ENCODE assay signal across 9 mouse cellular contexts in the genomic region with DNA sequence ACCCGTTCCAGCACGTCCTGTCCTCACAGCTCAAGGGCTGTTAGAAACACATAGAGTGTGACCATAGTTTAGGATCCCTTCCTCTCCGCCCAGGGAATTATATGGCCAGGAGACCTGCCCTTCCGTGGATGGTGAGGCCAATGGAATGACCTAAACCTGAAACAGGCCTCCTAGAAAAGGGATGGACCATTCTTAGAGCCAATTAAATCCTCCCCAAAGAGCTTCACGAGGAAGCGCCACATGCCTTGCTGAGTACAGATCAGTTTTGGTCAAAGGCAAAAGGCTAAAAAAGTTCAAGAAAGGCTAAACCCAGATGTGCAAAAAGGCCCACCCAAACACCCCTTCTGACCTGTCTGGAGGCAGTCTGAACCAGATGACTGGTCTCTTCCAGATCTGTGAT. TPM values are rescaled to one million over a fixed set of nuclear protein-coding genes. Genes with fewer than 3 reads are reported as not detected.
DNase-seq lines count a peak whose midpoint lies in the region; ATAC-seq lines count a peak whose summit lies in the region.
"Had no signal": no experiment of that assay in that cellular context is flagged by ENCODE, and none has a peak within 500 bp of the region (broad histone marks: within the 10 kb centered on the region; RNA-seq: fewer than 3 reads in every experiment).

No protein-coding gene starts in this region.

- ATAC-seq in kidney, embryonic 14.5 days (ENCODE audit: low FRiP score, low TSS enrichment), result no peak
- no peak for ATAC-seq in forebrain, embryonic 11.5 days (replicated peaks; ENCODE audit: low FRiP score)
- ATAC-seq in limb, embryonic 11.5 days (ENCODE audit: insufficient number of reproducible peaks, low FRiP score, low TSS enrichment, low read depth), result no peak
- no peak for ATAC-seq in neural tube, embryonic 13.5 days (ENCODE audit: low read depth)
- ATAC-seq in activated CD4-positive, CD25-positive, alpha-beta regulatory T cell, adult 4 months, result no peak

- no peak overlapping the region for H3K9ac ChIP-seq in kidney, embryonic 14.5 days (ENCODE audit: low read depth, low read length)
- H3K9ac ChIP-seq in forebrain, embryonic 11.5 days (ENCODE audit: low read length), result no peak overlapping the region
- no peak overlapping the region for H3K9ac ChIP-seq in limb, embryonic 11.5 days (ENCODE audit: low read length)
- no peak overlapping the region for H3K9ac ChIP-seq in neural tube, embryonic 13.5 days

- H3K4me1 ChIP-seq in kidney, embryonic 14.5 days (ENCODE audit: control insufficient read depth, insufficient read depth, low read length), result peaks cover 5% of the 10 kb centered on the region; the same call in 1 of the 2 replicates
- peaks cover 8% of the 10 kb centered on the region; the same call in 1 of the 2 replicates for H3K4me1 ChIP-seq in forebrain, embryonic 11.5 days (replicated peaks; ENCODE audit: control insufficient read depth, insufficient read depth, low read length)
- H3K4me1 ChIP-seq in limb, embryonic 11.5 days (ENCODE audit: control insufficient read depth, insufficient read depth, low read length), result no peaks in the 10 kb centered on the region
- peaks cover 26% of the 10 kb centered on the region for H3K4me1 ChIP-seq in neural tube, embryonic 13.5 days (replicated peaks)

- H3K4me3 ChIP-seq in kidney, embryonic 14.5 days (ENCODE audit: low read length), result peak overlapping the region; percentile 44
- peak overlapping the region; percentile 34 for H3K4me3 ChIP-seq in forebrain, embryonic 11.5 days (ENCODE audit: low read depth, low read length)
- H3K4me3 ChIP-seq in limb, embryonic 11.5 days (ENCODE audit: low read depth, low read length), result peak overlapping the region; percentile 41; the same call in 1 of the 2 replicates
- peak overlapping the region; percentile 47 for H3K4me3 ChIP-seq in neural tube, embryonic 13.5 days

- H3K36me3 ChIP-seq in kidney, embryonic 14.5 days (ENCODE audit: control insufficient read depth, insufficient read depth, low read length), result no peaks in the 10 kb centered on the region
- no peaks in the 10 kb centered on the region for H3K36me3 ChIP-seq in forebrain, embryonic 11.5 days (ENCODE audit: control insufficient read depth, insufficient read depth, low read length)
- no peaks in the 10 kb centered on the region for H3K36me3 ChIP-seq in limb, embryonic 11.5 days (ENCODE audit: control insufficient read depth, insufficient read depth, low read length)
- H3K36me3 ChIP-seq in neural tube, embryonic 13.5 days, result no peaks in the 10 kb centered on the region

- peak overlapping the region; percentile 85 for H3K4me2 ChIP-seq in kidney, embryonic 14.5 days (replicated peaks; ENCODE audit: low read depth, low read length)
- peak overlapping the region; percentile 85 for H3K4me2 ChIP-seq in forebrain, embryonic 11.5 days (ENCODE audit: low read depth, low read length, severe bottlenecking)
- peak overlapping the region; percentile 90 for H3K4me2 ChIP-seq in limb, embryonic 11.5 days (ENCODE audit: low read depth, severe bottlenecking)
- H3K4me2 ChIP-seq in neural tube, embryonic 13.5 days, result peak overlapping the region; percentile 90

- peaks cover 28% of the 10 kb centered on the region for H3K27me3 ChIP-seq in kidney, embryonic 14.5 days (ENCODE audit: control insufficient read depth, insufficient read depth, low read length)
- H3K27me3 ChIP-seq in forebrain, embryonic 11.5 days (ENCODE audit: control insufficient read depth, insufficient read depth, low read length), result peaks cover 36% of the 10 kb centered on the region
- peaks cover 35% of the 10 kb centered on the region for H3K27me3 ChIP-seq in limb, embryonic 11.5 days (ENCODE audit: control insufficient read depth, insufficient read depth, low read length)
- H3K27me3 ChIP-seq in neural tube, embryonic 13.5 days, result peaks cover 53% of the 10 kb centered on the region

- no peaks in the 10 kb centered on the region for H3K9me3 ChIP-seq in kidney, embryonic 14.5 days (ENCODE audit: control insufficient read depth, low read length)
- H3K9me3 ChIP-seq in forebrain, embryonic 11.5 days (ENCODE audit: control insufficient read depth, low read length), result no peaks in the 10 kb centered on the region
- no peaks in the 10 kb centered on the region for H3K9me3 ChIP-seq in limb, embryonic 11.5 days (ENCODE audit: control insufficient read depth, low read length)
- H3K9me3 ChIP-seq in neural tube, embryonic 13.5 days, result no peaks in the 10 kb centered on the region

- H3K27ac ChIP-seq in kidney, embryonic 14.5 days (ENCODE audit: low read depth, low read length), result no peak overlapping the region
- no peak overlapping the region for H3K27ac ChIP-seq in forebrain, embryonic 11.5 days (ENCODE audit: low read depth, low read length)
- no peak overlapping the region for H3K27ac ChIP-seq in limb, embryonic 11.5 days (replicated peaks; ENCODE audit: low read depth, low read length)
- no peak overlapping the region for H3K27ac ChIP-seq in neural tube, embryonic 13.5 days (replicated peaks)
- H3K27ac ChIP-seq: left cerebral cortex, adult 2 months had no signal

- no peak for DNase-seq in kidney, postnatal 36 days
- no peak for DNase-seq in forebrain, embryonic 11.5 days (ENCODE audit: low spot score)
- no peak for DNase-seq in limb, embryonic 11.5 days (ENCODE audit: low spot score)
- DNase-seq in spleen, postnatal 10 days (ENCODE audit: low spot score in 2 of 2), result no peak
- no peak for DNase-seq in ovary, postnatal 14 days (ENCODE audit: low spot score)

- whole genome bisulfite sequencing in kidney, embryonic 14.5 days, result 19% methylated on average over 6 of the region's 6 CpGs
- WGBS in forebrain, embryonic 11.5 days, result 14% methylated on average over 6 of the region's 6 CpGs
- 21% methylated on average over 6 of the region's 6 CpGs for WGBS in limb, embryonic 11.5 days
- WGBS in neural tube, embryonic 13.5 days, result 18% methylated on average over 6 of the region's 6 CpGs

RNA-seq across cellular contexts. Expression of a gene that starts 1.9 kb away (rescaled TPM):
- 0.50 and 0.73 TPM in 2 replicates for polyA plus RNA-seq in kidney, embryonic 14.5 days (2014; fragmentation: Nextera tagmentation; extraction: Ambion mirVana)
- 0.61 and 0.65 TPM in 2 replicates for polyA plus RNA-seq in forebrain, embryonic 11.5 days (2014; fragmentation: Nextera tagmentation; extraction: Ambion mirVana)
- 1.9 and 2.9 TPM in 2 replicates for polyA plus RNA-seq in limb, embryonic 11.5 days (2014; fragmentation: Nextera tagmentation; extraction: Ambion mirVana)
- 1.1 and 1.3 TPM in 2 replicates for polyA plus RNA-seq in neural tube, embryonic 13.5 days (2015; fragmentation: Nextera tagmentation; extraction: Ambion mirVana)
- polyA plus RNA-seq in activated CD4-positive, CD25-positive, alpha-beta regulatory T cell, adult 4 months (2017; shearing (Covaris generic)), result not detected
